Mouse (Mus musculus) E14TG2a.4 (cell line): ENCODE measurements around the gene Gm38392.

Experiments
- H3K27me3 ChIP-seq: 2 replicates; pipeline ENCODE4 v1.6.1; 2014; ENCODE audit warnings: low read length, control low read depth; ENCODE audit not compliant: insufficient read depth
- H3K36me3 ChIP-seq: 2 replicates; pipeline ENCODE4 v1.6.1; 2014; ENCODE audit warnings: low read length, control low read depth; ENCODE audit not compliant: insufficient read depth
- H3K4me1 ChIP-seq: replicated peaks from 2 replicates; pipeline ENCODE4 v1.6.1; 2014; ENCODE audit warnings: low read depth, low read length, control low read depth
- H3K4me3 ChIP-seq: replicated peaks from 2 replicates; pipeline ENCODE4 v1.5.1; 2014; ENCODE audit warnings: mild to moderate bottlenecking, low read length
- H3K9me3 ChIP-seq: 2 replicates; pipeline ENCODE4 v1.6.1; 2014; ENCODE audit warnings: low read length, control low read depth
- CTCF ChIP-seq: conservative IDR thresholded peaks from 2 replicates; pipeline ENCODE4 v1.5.1; 2014; ENCODE audit warnings: low read length
- NANOG ChIP-seq: IDR thresholded peaks from 2 replicates; pipeline ENCODE4 v1.6.1; 2014; ENCODE audit warnings: borderline replicate concordance, low read length, mixed read lengths
- POU5F1 ChIP-seq: IDR thresholded peaks from 2 replicates; pipeline ENCODE4 v1.6.1; 2014; ENCODE audit warnings: low read length, borderline replicate concordance

Gm38392 gene

GRCm38 (mm10) chr3:88226101-88226845 lies 60.7 kb downstream of the Gm38392 start:
- H3K4me1 ChIP-seq, result peaks cover 60% of the 10 kb centered on the region
- TF ChIP-seq NANOG (no peak), CTCF (no peak), POU5F1 (no peak)
- H3K9me3 ChIP-seq, result no peaks in the 10 kb centered on the region
- peaks cover 47% of the 10 kb centered on the region for H3K27me3 ChIP-seq
- no peak overlapping the region for H3K4me3 ChIP-seq
- H3K36me3 ChIP-seq, result no peaks in the 10 kb centered on the region

- Histone ChIP-seq H3K4me3 (no peak overlapping the region), H3K4me1 (peaks cover 59% of the 10 kb centered on the region)
- TF ChIP-seq CTCF (no peak), POU5F1 (no peak), NANOG (no peak)
Measured at GRCm38 (mm10) chr3:88224929-88225328, 62.1 kb downstream of the Gm38392 start.

DNA sequence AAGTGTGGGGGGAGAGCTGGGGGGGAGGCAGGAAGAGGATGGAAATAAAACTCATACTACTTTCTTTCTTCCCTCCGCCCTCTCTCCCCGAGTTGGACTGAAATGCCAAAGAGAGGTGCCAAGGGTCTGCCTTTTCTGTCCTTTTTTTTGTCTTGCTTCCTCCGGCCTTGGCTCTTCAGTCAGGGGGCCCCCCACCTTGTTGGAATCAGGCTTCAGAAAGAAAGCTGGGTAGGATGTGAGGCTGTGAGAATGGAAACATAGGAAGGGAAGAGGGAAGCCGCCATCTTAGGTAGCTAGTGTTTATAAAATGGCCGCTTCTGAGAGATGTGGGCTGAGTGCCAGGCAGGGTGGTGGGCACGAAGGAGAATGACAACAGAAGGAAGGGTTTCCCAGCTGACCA lies 64.6 kb downstream of the Gm38392 start:
- Histone ChIP-seq H3K36me3 (no peaks in the 10 kb centered on the region), H3K27me3 (peaks cover 63% of the 10 kb centered on the region), H3K4me3 (no peak overlapping the region), H3K9me3 (no peaks in the 10 kb centered on the region), H3K4me1 (peaks cover 36% of the 10 kb centered on the region)
- no peak for TF ChIP-seq POU5F1
- no peak for TF ChIP-seq NANOG
- TF ChIP-seq CTCF, result no peak

More at GRCm38 (mm10) chr3:88224929-88225328, 62.1 kb downstream of the Gm38392 start:
- Histone ChIP-seq H3K36me3 (no peaks in the 10 kb centered on the region), H3K27me3 (peaks cover 53% of the 10 kb centered on the region), H3K9me3 (no peaks in the 10 kb centered on the region)

GRCm38 (mm10) chr3:88221519-88222390 lies 65.3 kb downstream of the Gm38392 start:
- Histone ChIP-seq H3K27me3 (peaks cover 70% of the 10 kb centered on the region), H3K36me3 (no peaks in the 10 kb centered on the region), H3K9me3 (no peaks in the 10 kb centered on the region), H3K4me3 (0 out of 2 replicates have a peak overlapping the region, but pooled peaks have one; percentile 1), H3K4me1 (peaks cover 31% of the 10 kb centered on the region)
- TF ChIP-seq POU5F1 (no peak), CTCF (no peak), NANOG (no peak)

GRCm38 (mm10) chr3:88220842-88221241 lies 66.2 kb downstream of the Gm38392 start:
- H3K4me3 ChIP-seq, result no peak overlapping the region
- TF ChIP-seq POU5F1 (no peak), CTCF (no peak)
- no peaks in the 10 kb centered on the region for H3K36me3 ChIP-seq
- H3K27me3 ChIP-seq, result peaks cover 75% of the 10 kb centered on the region
- H3K4me1 ChIP-seq, result peaks cover 31% of the 10 kb centered on the region
- H3K9me3 ChIP-seq, result no peaks in the 10 kb centered on the region

- Histone ChIP-seq H3K4me1 (peaks cover 40% of the 10 kb centered on the region), H3K27me3 (peaks cover 75% of the 10 kb centered on the region), H3K4me3 (no peak overlapping the region), H3K36me3 (no peaks in the 10 kb centered on the region), H3K9me3 (no peaks in the 10 kb centered on the region)
- TF ChIP-seq CTCF (no peak), POU5F1 (no peak), NANOG (no peak)
Measured at GRCm38 (mm10) chr3:88219940-88220339, 67.1 kb downstream of the Gm38392 start.

DNA sequence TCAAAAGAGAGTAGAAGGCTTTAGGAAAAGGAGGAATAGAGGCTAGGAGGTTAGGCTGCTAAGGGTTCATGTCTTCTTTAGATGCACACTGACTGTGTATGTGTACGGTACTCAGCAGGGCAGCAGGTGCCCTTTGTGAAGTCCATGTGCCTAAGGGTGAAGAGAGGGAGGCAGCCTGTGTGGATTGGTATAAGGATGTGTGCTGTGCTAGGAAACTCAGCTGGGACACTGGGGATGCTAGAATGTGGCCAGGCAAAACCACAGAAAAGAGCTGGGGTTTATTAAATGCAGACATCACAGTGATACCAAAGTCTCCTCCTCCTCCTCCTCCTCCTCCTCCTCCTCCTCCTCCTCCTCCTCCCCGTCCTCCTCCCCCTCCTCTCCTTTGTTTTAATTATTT lies 69.3 kb downstream of the Gm38392 start:
- no peaks in the 10 kb centered on the region for H3K36me3 ChIP-seq
- H3K27me3 ChIP-seq, result peaks cover 79% of the 10 kb centered on the region
- no peak overlapping the region for H3K4me3 ChIP-seq
- peaks cover 53% of the 10 kb centered on the region for H3K4me1 ChIP-seq
- no peak for TF ChIP-seq POU5F1
- TF ChIP-seq NANOG, result no peak
- no peak for TF ChIP-seq CTCF
- H3K9me3 ChIP-seq, result no peaks in the 10 kb centered on the region

- no peak overlapping the region for H3K4me3 ChIP-seq
- H3K9me3 ChIP-seq, result no peaks in the 10 kb centered on the region
- H3K27me3 ChIP-seq, result peaks cover 88% of the 10 kb centered on the region
- peaks cover 43% of the 10 kb centered on the region for H3K4me1 ChIP-seq
- TF ChIP-seq NANOG, result no peak
- TF ChIP-seq CTCF, result no peak
- TF ChIP-seq POU5F1, result no peak
- no peaks in the 10 kb centered on the region for H3K36me3 ChIP-seq
Measured at GRCm38 (mm10) chr3:88216534-88217326, 70.3 kb downstream of the Gm38392 start.
